Mouse (Mus musculus) natural killer cell, adult 2 months (primary cell): ENCODE data around the gene Tmc2.

Experiments used
- DNase-seq, 2 experiments: peaks; one replicate each; pipeline ENCODE4 v3.0.0; 2022; ENCODE audit warnings: low spot score in 2 of 2

The Tmc2 gene

GRCm38 (mm10) chr2:130194894-130195293 lies at the start of gene Tmc2:
Gene Tmc2, plus strand, starts transcription at chr2:130195194.
- DNase-seq = no peak

GRCm38 (mm10) chr2:130146089-130146668 lies 48.8 kb upstream of the Tmc2 start:
- DNase-seq = no peak

GRCm38 (mm10) chr2:130155171-130155570 lies 39.8 kb upstream of the Tmc2 start:
- no peak for DNase-seq

- DNase-seq = no peak
These were observed 39.1 kb upstream of the Tmc2 start for GRCm38 (mm10) chr2:130155851-130156250.

GRCm38 (mm10) chr2:130157231-130158087 lies 37.5 kb upstream of the Tmc2 start:
- DNase-seq = no peak

- DNase-seq = no peak
These were observed 36.9 kb upstream of the Tmc2 start for GRCm38 (mm10) chr2:130158088-130158437.

GRCm38 (mm10) chr2:130162701-130163100 lies 32.3 kb upstream of the Tmc2 start:
- DNase-seq = no peak

- DNase-seq = no peak
These were observed 28.4 kb upstream of the Tmc2 start for GRCm38 (mm10) chr2:130166311-130167214.

GRCm38 (mm10) chr2:130167861-130168260 lies 27.1 kb upstream of the Tmc2 start:
- no peak for DNase-seq

GRCm38 (mm10) chr2:130171674-130172073 lies 23.3 kb upstream of the Tmc2 start:
- DNase-seq = no peak

- DNase-seq = no peak
These were observed 18.2 kb upstream of the Tmc2 start for GRCm38 (mm10) chr2:130176820-130177219.

GRCm38 (mm10) chr2:130178381-130178705 lies 16.7 kb upstream of the Tmc2 start:
- DNase-seq = no peak

- peak; percentile 82 to 86 for DNase-seq
These were observed 16.1 kb upstream of the Tmc2 start, which contains the start of gene Snrpb for GRCm38 (mm10) chr2:130178706-130179506. Gene Snrpb, minus strand, starts transcription at chr2:130179403.

- DNase-seq = no peak
These were observed 15.4 kb upstream of the Tmc2 start for GRCm38 (mm10) chr2:130179507-130180019.

- no peak for DNase-seq
These were observed 6.6 kb upstream of the Tmc2 start for GRCm38 (mm10) chr2:130188391-130188790.

GRCm38 (mm10) chr2:130200961-130201360 lies 6.0 kb downstream of the Tmc2 start:
- no peak for DNase-seq

GRCm38 (mm10) chr2:130207376-130207775 lies 12.4 kb downstream of the Tmc2 start:
- no peak for DNase-seq

- DNase-seq = no peak
These were observed 13.0 kb downstream of the Tmc2 start for GRCm38 (mm10) chr2:130207996-130208395.

GRCm38 (mm10) chr2:130209636-130210035 lies 14.6 kb downstream of the Tmc2 start:
- no peak for DNase-seq

GRCm38 (mm10) chr2:130211581-130211980 lies 16.6 kb downstream of the Tmc2 start:
- no peak for DNase-seq

GRCm38 (mm10) chr2:130246912-130247311 lies 51.9 kb downstream of the Tmc2 start:
- peak in 1 of 2 experiments; percentile 3 for DNase-seq
